Mouse (Mus musculus): ENCODE results near the gene Syne1.

Gene Syne1

GRCm38 (mm10) chr10:5415730-5416129, 135.6 kb downstream of the Syne1 start:
- no peak for DNase-seq

- DNase-seq = peak; percentile 73
Measured at GRCm38 (mm10) chr10:5384131-5384776, 167.0 kb downstream of the Syne1 start.

DNA sequence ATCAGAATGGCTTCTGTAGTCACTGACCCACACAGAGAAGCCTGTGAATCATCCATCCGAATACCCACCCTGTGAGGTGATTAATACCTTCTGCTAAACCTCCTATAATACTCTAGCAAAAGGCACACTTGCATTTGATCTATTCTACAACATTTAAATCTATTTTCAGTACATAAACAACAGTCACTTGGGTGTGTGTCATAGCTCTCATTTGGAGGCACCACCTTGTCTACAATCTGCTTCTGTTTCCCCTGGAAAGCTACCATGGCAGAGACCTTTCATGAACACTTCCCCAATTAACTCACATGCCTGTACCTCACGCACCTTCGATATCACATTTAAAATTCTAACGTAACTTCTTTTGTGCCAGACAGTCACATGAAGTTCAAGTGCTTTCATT, 169.7 kb downstream of the Syne1 start:
- DNase-seq = no peak

- no peak for DNase-seq
Measured at GRCm38 (mm10) chr10:5378969-5379368, 172.3 kb downstream of the Syne1 start.

- no peak for DNase-seq
Measured at GRCm38 (mm10) chr10:5369599-5369998, 181.7 kb downstream of the Syne1 start.

DNA sequence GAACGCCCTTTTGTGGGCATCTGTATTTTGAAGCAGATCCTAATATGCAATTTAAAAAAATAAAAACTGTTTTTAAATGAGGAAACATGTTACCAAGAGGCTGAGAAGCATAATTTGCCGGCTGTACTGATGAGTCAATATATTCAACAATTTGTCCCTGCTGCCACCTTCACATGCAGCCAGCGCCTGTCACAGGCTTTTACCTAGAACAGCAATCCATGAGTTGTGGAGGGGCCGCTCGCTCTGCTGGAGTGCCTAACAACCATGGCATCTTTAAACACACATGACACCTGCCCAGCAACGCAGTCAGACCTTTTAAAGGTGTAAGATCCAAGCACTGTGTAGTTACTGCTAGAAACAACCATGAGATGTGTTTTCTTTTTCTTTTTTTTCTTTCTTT, 183.0 kb downstream of the Syne1 start:
- DNase-seq = no peak

DNA sequence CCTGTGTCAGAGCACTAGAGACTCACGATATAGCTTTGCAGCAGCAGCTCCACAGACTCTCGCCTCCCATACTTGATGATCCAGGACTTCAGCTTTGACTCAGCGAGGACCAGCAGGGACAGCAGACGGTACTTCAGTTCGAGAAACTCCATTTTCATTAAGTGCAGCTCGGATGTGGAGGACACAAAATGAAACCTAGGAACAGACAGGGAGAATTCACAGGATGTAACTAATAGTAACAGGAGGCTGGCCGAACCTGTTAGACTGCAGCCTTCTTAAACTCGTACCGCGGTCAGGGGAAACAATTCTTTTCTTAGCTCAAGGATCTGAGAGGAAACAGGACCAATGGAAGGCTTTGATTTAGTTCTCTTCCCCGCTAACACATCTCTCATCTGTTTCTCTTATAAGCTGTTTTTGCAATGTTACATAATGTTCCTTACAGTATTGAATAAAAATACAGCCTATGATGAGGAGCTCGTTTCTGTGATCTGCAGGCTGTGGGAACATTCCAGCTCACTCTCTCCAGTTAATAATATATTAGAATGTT, 183.7 kb downstream of the Syne1 start:
- no peak for DNase-seq

GRCm38 (mm10) chr10:5360560-5360959, 190.7 kb downstream of the Syne1 start:
- no peak for DNase-seq

DNA sequence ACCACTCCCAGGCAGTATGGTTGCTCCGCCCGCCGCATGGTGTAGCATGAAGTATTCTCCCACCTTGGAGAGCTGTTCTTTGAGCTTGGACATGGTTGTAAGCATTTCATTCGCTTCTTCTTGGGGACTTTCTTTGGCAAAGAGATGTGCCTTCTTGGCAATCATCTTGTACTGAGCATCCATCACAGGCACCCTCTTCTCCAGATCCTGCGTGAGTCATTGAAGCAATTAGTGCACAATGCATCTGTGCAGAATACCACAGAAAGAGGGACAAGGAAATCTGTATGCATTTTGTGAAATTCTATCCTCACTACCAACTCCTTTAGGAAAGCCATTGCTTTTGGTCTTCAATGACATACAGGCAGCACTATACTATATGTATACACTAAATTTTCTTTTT, 194.7 kb downstream of the Syne1 start:
- DNase-seq = no peak

DNA sequence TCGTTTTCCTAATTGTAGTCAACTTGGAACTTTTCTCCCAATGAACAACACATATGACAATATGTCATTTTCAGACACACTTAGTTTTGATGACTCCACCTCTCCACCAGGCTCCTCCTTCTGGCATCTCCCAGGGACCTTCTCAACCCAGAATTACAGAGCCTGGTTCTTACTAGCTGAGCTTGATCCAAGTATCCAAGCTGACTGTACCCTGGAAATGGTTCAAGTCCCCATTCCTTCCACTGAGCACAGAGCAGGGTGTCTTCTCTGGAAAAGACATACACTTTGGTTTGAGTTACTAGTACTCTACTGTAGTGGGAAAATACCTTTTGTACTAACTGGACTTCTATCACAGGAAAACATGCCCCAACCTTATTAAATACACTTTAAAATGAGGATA, 197.9 kb downstream of the Syne1 start:
- no peak for DNase-seq

DNA sequence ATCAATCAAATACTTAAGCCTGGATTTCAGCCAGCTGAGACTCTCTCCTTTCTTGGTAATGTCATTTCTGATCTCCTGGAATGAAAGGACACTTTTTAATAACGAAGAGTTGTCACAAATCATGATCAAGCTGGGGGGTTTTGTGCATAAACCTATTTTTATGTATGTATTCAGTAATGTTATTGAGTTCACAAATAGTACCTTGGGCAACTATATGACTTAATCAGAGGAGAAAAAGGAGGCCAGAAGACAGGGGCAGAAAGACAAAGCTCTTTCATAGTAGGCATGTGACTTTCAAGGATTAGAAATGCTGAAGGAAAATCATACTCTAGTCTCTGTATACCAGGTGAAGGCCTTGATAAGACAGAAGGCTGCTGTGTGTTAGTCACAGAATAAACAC, 204.4 kb downstream of the Syne1 start:
- DNase-seq = no peak

DNA sequence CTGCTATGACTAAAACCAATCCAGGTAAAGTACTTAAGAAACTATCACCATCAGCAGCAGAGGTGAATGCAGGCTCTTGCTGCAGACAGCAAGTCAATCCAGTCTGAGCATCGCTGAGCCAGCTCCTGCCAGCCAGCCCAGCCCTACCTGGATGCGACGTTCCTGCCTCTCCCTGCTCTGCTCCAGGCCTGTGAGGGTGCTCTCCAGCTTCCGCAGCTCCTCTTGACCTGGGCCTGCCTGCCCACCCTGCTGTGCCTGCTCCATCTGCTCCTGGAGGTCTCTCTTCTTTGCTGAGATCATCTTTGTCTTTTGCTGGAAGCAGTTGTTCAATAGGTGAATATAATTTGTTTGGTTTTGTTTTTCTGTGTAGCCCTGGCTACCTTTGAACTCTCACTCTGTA, 208.1 kb downstream of the Syne1 start:
- DNase-seq = no peak

DNA sequence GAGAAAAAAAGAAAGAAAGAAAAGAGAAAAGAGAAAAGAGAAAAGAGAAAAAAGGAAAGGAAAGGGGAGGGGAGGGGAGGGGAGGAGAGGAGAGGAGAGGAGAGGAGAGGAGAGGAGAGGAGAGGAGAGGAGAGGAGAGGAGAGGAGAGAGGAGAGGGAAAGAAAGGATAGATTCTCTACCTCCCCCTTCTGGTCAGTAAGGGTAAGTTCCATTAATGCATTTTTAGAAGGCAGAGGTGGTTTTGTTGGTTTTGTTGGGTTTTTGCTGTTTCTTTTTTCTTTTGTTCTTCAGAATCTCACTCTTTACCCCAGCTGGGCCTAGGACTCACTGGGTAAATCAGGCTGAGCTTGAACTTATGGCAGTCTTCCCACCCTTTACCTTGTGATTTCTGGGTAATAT, 214.9 kb downstream of the Syne1 start:
- DNase-seq = no peak

DNA sequence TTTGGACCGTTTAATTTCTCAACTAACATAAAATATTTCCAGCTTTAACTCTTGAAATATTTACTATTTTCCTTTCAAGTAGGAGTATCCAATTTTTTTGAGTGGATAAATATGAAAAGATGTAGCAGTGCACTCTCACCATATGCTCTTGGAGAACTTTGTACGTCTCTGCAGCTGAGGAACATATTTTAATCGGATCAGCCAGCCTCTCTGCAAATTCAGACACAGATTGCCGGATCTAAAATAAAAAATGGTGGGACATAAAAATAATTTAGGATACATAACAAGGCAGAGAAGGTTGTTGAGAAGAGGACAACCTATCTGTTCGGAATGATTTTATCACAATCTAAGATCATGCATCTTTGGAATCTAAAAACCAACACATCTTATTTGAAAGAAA, 218.5 kb downstream of the Syne1 start:
- DNase-seq = no peak

GRCm38 (mm10) chr10:5326716-5327115, 224.6 kb downstream of the Syne1 start:
- DNase-seq = no peak

DNA sequence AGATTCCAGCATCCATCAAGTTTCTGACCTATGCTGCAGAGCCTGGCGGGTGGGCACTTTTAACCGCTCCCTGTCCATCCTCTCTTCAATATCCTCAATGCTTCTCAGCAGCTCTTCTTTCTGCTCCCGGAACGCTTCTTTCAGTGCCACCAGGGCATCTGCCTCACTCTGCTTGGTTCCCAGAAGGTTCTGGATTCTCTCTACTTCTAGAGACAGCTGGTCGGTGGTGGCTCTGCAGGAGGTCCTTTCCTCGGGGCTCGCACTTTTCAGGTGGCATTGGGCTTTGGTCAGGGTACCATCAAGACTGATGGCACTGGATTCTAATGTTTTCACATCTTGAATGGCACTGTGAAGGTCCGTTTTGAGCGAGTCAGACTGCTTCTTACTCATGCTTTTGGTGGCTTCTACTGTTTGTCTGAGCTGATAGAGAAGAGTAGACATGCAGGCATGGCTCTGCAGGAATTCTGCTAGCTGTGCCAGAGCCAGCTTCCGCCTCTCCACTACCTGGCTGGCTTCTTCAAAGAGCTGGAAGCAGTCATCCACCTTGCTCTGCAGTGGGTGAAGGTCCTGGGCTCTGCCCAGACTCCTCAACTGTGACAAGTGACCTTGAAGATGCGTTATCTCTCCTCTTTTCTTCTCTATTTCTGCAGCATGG, 227.4 kb downstream of the Syne1 start:
- no peak for DNase-seq

GRCm38 (mm10) chr10:5322562-5322961, 228.7 kb downstream of the Syne1 start:
- DNase-seq = peak; percentile 21

- peak; percentile 81 for DNase-seq
Measured at GRCm38 (mm10) chr10:5317602-5318001, 233.7 kb downstream of the Syne1 start.

GRCm38 (mm10) chr10:5312437-5312836, 238.8 kb downstream of the Syne1 start:
- no peak for DNase-seq

DNA sequence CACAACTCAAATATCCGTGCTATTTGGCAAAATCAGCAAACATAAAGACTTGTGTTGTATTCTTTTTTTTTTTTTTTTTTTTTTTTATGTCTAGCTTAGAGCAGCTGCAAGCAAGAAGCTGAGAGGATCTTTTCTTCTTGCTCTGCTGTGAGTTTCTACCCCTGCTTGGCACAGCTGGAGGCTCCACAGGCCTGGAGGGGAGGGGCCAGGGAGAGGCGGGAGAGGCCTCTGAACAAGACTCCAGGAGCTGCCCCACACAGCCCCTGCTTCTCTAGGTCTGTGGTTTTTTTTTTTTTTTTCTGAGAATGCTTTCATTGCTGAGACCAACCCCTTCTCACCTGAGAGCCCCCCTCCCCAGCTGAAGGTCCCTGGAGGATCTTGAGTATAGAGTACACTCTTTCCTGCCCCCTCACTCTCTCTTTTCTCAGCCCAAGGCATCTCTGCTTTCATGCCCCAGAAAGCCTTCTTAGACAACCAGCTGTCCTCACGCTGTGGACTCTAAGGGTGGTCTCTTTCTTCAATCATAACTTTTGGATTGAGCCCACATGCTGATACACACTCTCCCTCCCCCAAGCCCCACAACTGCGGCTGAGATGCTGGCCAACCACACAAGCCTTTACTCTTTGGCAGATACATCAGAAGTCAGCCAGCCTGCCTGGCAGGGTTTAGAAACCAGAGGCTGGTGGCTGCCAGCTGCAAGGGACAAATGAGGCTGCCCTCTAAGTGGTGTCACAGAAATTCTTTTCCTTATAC, 241.1 kb downstream of the Syne1 start:
- DNase-seq = peak; percentile 67

DNA sequence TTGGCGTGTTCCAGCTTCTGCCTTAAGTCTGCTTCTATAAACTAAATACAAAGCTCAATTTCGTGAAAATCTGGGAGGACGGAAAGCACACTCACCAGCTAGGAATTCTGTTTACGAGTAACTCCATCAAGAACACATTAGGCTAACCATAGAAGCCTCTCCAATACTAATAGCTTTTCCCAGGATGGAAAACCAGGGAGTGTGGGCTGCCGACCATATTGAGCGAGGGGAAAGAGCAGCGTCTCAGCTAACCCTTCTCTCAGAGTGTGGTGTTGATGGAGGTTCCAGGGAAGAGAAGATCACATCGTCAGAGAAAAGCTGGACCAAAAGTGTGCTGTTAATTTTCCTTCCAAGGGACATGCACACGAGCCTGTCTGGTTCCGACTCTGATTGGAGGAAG, 241.9 kb downstream of the Syne1 start:
- DNase-seq = no peak

DNA sequence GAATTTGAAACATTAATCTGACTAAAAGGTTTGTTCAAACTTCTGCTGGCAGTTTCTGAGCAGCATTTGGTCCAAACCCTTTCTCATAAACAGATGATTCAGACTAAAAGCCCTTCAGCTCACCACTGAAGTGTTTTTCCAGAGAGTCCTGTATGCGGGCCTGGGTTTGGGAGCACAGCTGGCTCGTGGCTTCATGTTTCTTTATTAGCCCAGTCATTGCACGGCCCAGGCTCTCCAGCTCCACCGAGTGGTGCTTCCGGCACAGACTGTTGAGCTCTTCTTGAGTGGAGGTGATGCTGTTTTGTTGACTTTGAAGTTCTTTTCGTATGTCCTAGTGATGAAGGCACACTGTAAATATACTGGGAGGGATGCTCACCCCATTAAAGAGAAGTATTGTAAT, 245.7 kb downstream of the Syne1 start:
- no peak for DNase-seq

DNA sequence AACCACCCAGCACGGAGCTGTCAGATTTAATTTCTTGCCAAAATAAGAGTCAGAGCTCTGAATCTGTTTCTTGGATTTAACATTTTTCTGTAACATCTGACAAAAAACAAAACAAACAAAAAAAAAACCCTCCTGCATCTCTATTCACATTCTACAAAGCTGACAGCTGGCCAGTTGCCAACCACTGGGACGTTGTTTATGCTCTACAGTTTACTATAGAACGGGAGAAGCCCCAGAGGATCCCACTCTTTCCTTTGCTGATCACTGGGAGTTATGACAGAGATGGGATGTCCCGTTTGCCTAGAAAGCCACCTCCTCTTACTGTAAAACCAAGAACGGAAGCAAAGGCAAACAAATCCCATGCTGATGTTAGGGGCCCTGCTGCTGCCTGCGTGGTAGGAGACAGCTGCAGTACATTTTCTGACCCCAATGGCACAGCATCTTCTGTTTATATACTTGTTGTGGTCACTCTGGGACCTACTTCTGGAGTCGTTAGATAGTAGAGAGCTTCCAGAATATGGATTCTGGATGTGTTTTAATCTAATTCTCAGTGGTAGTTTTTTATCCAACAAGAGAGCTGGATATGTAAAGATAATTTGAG, 255.9 kb downstream of the Syne1 start:
- no peak for DNase-seq

GRCm38 (mm10) chr10:5289575-5289909, 261.7 kb downstream of the Syne1 start:
- DNase-seq = no peak
